Mouse (Mus musculus) forebrain, embryonic 14.5 days (tissue): Measurements from ENCODE around the gene Etv3. TPM values are rescaled to one million over a fixed set of nuclear protein-coding genes. Genes with fewer than 3 reads are reported as not detected.

Source experiments
- ATAC-seq: fragments of 200-750 bp; cut with Nextera tagmentation; 2 replicates; pipeline ENCODE4 v1.8.0; 2017; ENCODE audit warnings: mild to moderate bottlenecking, moderate library complexity
- DNase-seq: peaks from one replicate; pipeline ENCODE4 v3.0.0-alpha.2; 2015; ENCODE audit warnings: low spot score
- H3K27ac ChIP-seq: fragments of 300-500 bp; sonication (generic); 2 replicates; pipeline ENCODE4 v1.5.1; 2014; ENCODE audit warnings: low read depth, mild to moderate bottlenecking, control low read depth, low read length, moderate library complexity
- H3K27me3 ChIP-seq: fragments of 300-500 bp; sonication (generic); replicated peaks from 2 replicates; pipeline ENCODE4 v1.6.1; 2014; ENCODE audit warnings: low read length, control low read depth, mixed read lengths; ENCODE audit not compliant: control insufficient read depth, insufficient read depth
- H3K36me3 ChIP-seq: fragments of 300-500 bp; sonication (generic); 2 replicates; pipeline ENCODE4 v1.6.1; 2014; ENCODE audit warnings: low read length, control low read depth; ENCODE audit not compliant: control insufficient read depth, insufficient read depth
- H3K4me1 ChIP-seq: fragments of 300-500 bp; sonication (generic); 2 replicates; pipeline ENCODE4 v1.6.1; 2014; ENCODE audit warnings: antibody characterized with exemption, low read length, control low read depth; ENCODE audit not compliant: control insufficient read depth, insufficient read depth
- H3K4me2 ChIP-seq: fragments of 300-500 bp; sonication (generic); 2 replicates; pipeline ENCODE4 v1.6.1; 2014; ENCODE audit warnings: mild to moderate bottlenecking, control low read depth, low read length
- H3K4me3 ChIP-seq: fragments of 300-500 bp; sonication (generic); 2 replicates; pipeline ENCODE4 v1.5.1; 2014; ENCODE audit warnings: low read depth, low read length, control low read depth
- H3K9ac ChIP-seq: fragments of 300-500 bp; sonication (generic); 2 replicates; pipeline ENCODE4 v1.6.1; 2014; ENCODE audit warnings: mild to moderate bottlenecking, low read length, control low read depth, moderate library complexity
- H3K9me3 ChIP-seq: fragments of 300-500 bp; sonication (generic); replicated peaks from 2 replicates; pipeline ENCODE4 v1.6.1; 2016; ENCODE audit warnings: low read length, control low read depth, mixed read lengths; ENCODE audit not compliant: control insufficient read depth
- WGBS: fragments of 180-500 bp; shearing (Covaris S2); extraction: QIAGEN DNeasy Blood & Tissue Kit; methylation state at CpG from one replicate; pipeline ENCODE4 v1.1.7; 2014; 5-methylcytosine and 5-hydroxymethylcytosine counted together
- polyA plus RNA-seq: library from polyadenylated mRNA; unstranded; fragments of >200 nt; fragmentation: Nextera tagmentation; extraction: Ambion mirVana; gene quantifications from 2 replicates; pipeline ENCODE4 v1.2.1, GENCODE M21; 2014

Gene Etv3
- polyA plus RNA-seq, 1 experiment from 2014 or later, result 5.5 TPM

- Histone ChIP-seq H3K4me2 (no peak overlapping the region), H3K9me3 (no peaks in the 10 kb centered on the region), H3K27ac (no peak overlapping the region), H3K36me3 (no peaks in the 10 kb centered on the region), H3K9ac (no peak overlapping the region), H3K27me3 (no peaks in the 10 kb centered on the region), H3K4me3 (no peak overlapping the region), H3K4me1 (no peaks in the 10 kb centered on the region)
- ATAC-seq (no peak), DNase-seq (no peak)
- WGBS, result 92% methylated on average over 4 of the region's 4 CpGs
These were observed 57.1 kb downstream of the Etv3 start for GRCm38 (mm10) chr3:87582259-87582658.

Other genes with a start within 250 kb of the Etv3 start
- 0.27 TPM in 1 of 2 replicates, not detected in the other for gene Cd5l, start 167.5 kb upstream of the Etv3 start, polyA plus RNA-seq
- 0.11 TPM in 1 of 2 replicates, not detected in the other for gene Fcrl1, start 149.0 kb upstream of the Etv3 start, polyA plus RNA-seq
- gene Fcrl5, start 89.6 kb upstream of the Etv3 start, polyA plus RNA-seq, result not detected in 2 replicates
- 16.9 and 20.8 TPM in 2 replicates for gene Arhgef11, start 92.2 kb downstream of the Etv3 start, polyA plus RNA-seq
- gene Lrrc71, start 223.2 kb downstream of the Etv3 start, polyA plus RNA-seq, result 0.13 and 0.62 TPM in 2 replicates